8 mouse cellular contexts compared by ENCODE assay signal in the genomic region with DNA sequence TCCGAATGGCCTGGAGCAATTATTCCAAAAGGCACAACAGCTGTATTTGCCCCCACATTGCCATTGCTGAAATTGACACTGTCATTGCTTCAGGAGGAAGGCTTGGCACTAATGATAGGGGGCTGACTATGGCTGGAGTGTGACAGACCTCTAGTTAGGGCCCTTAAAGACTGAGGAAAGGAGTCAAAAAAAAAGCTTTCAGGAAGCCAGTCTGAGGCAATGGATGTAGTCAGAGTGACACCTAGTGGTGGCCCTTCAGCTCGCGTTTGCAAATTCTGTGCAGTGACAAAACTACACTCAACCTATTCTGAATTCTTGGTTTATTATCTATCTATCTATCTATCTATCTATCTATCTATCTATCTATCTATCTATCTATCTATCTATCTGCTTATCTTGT. TPM values are rescaled to one million over a fixed set of nuclear protein-coding genes. Genes with fewer than 3 reads are reported as not detected.
A peak's percentile ranks its signal among the peaks of the same experiment; 100 is the strongest.
DNase-seq lines count a peak whose midpoint lies in the region; ATAC-seq and TF ChIP-seq lines count a peak whose summit lies in the region.

No protein-coding gene starts in this region.

- no peak for TF ChIP-seq POLR2A in spleen, adult 2 months (IDR thresholded peaks at IDR 0.05; ENCODE audit: low read depth, low read length)

- no peak for ATAC-seq in neural tube, embryonic 11.5 days (ENCODE audit: insufficient read depth, low FRiP score, low TSS enrichment)
- ATAC-seq in megakaryocyte-erythroid progenitor cell, adult 5-6 weeks (replicated peaks; ENCODE audit: low FRiP score, low TSS enrichment, poor library complexity, severe bottlenecking): no peak

- peak; percentile 24 for DNase-seq in gastrocnemius, adult 18-20 months (ENCODE audit: low spot score)
- DNase-seq in gastrocnemius, postnatal 25 days: no peak
- DNase-seq in spleen, adult 2 months (ENCODE audit: low read depth in 1 of 2, low spot score in 2 of 2): peak in 1 of 2 experiments; percentile 17
- DNase-seq in spleen, postnatal 36 days (ENCODE audit: low spot score in 2 of 2): no peak
- peak; percentile 79 for DNase-seq in embryo, embryonic 11 days
- peak; percentile 57 to 67 for DNase-seq in layer of hippocampus, adult 2 months (ENCODE audit: low spot score in 2 of 2)
- DNase-seq in neural tube, embryonic 11.5 days (ENCODE audit: low spot score): peak; percentile 67

- peak; percentile 48; the same call in 1 of the 2 replicates for TF ChIP-seq CTCF in spleen, adult 2 months (IDR thresholded peaks at IDR 0.05; ENCODE audit: extremely low read depth, insufficient read depth, insufficient read length, insufficient replicate concordance)
- TF ChIP-seq CTCF in layer of hippocampus, adult 2 months (conservative IDR thresholded peaks at IDR 0.05): peak; percentile 91

- no peak overlapping the region for H3K4me3 ChIP-seq in spleen, adult 2 months (ENCODE audit: extremely low read depth, insufficient read depth, insufficient read length)
- H3K4me3 ChIP-seq in layer of hippocampus, adult 2 months: no peak overlapping the region
- H3K4me3 ChIP-seq in neural tube, embryonic 11.5 days (ENCODE audit: low read depth, low read length): no peak overlapping the region

- no peak overlapping the region for H3K27ac ChIP-seq in spleen, adult 2 months (ENCODE audit: insufficient read depth, low read length)
- H3K27ac ChIP-seq in layer of hippocampus, adult 2 months: no peak overlapping the region
- no peak overlapping the region for H3K27ac ChIP-seq in neural tube, embryonic 11.5 days (ENCODE audit: low read depth, low read length)

- H3K27me3 ChIP-seq in spleen, adult 2 months (ENCODE audit: control insufficient read depth, insufficient read depth, low read length): no peaks in the 10 kb centered on the region
- H3K27me3 ChIP-seq in neural tube, embryonic 11.5 days (ENCODE audit: control insufficient read depth, insufficient read depth, low read length): no peaks in the 10 kb centered on the region

- H3K9ac ChIP-seq in neural tube, embryonic 11.5 days (ENCODE audit: low read length): no peak overlapping the region

- no peak overlapping the region for H3K4me2 ChIP-seq in neural tube, embryonic 11.5 days (ENCODE audit: low read depth)

- no peaks in the 10 kb centered on the region; the same call in 1 of the 2 replicates for H3K4me1 ChIP-seq in spleen, adult 2 months (ENCODE audit: control insufficient read depth, insufficient read depth, insufficient read length)
- H3K4me1 ChIP-seq in neural tube, embryonic 11.5 days (ENCODE audit: control insufficient read depth, insufficient read depth, low read length): no peaks in the 10 kb centered on the region

- 32% methylated on average over 3 of the region's 3 CpGs for WGBS in spleen, adult 2 months
- 36% methylated on average over 3 of the region's 3 CpGs for WGBS in neural tube, embryonic 11.5 days

- no peaks in the 10 kb centered on the region for H3K9me3 ChIP-seq in neural tube, embryonic 11.5 days (ENCODE audit: control insufficient read depth, low read length)

- no peaks in the 10 kb centered on the region for H3K36me3 ChIP-seq in spleen, adult 2 months (ENCODE audit: control insufficient read depth, insufficient read depth, low read length)
- H3K36me3 ChIP-seq in neural tube, embryonic 11.5 days (ENCODE audit: control insufficient read depth, insufficient read depth, low read length): no peaks in the 10 kb centered on the region

RNA-seq across cellular contexts. Expression of a gene that starts 7.7 kb away (rescaled TPM):
- not detected for total RNA-seq in gastrocnemius, adult 18-20 months (2021)
- not detected for total RNA-seq in gastrocnemius, postnatal 25 days (2021)
- polyA plus RNA-seq in spleen, adult 2 months (2012; rRNA removed): not detected in 2 replicates
- total RNA-seq in layer of hippocampus, adult 2 months (2021): not detected
- polyA plus RNA-seq in neural tube, embryonic 11.5 days (2014; fragmentation: Nextera tagmentation; extraction: Ambion mirVana): 0.09 TPM in 1 of 2 replicates, not detected in the other
- total RNA-seq in megakaryocyte-erythroid progenitor cell, adult 5-6 weeks (2014; fragmentation: Nextera tagmentation): not detected in 2 replicates
- total RNA-seq in megakaryocyte-erythroid progenitor cell, adult 5-6 weeks (2017): not detected in 2 replicates

RNA-seq across cellular contexts. Expression of a gene that starts 12.7 kb away (rescaled TPM):
- 10 to 100 TPM; 46.0 to 76.3 TPM for total RNA-seq in gastrocnemius, adult 18-20 months (2021)
- 10 to 100 TPM; 63.8 to 92.9 TPM for total RNA-seq in gastrocnemius, postnatal 25 days (2021)
- polyA plus RNA-seq in spleen, adult 2 months (2012; rRNA removed): 12.3 and 15.2 TPM in 2 replicates
- 10 to 100 TPM; 33.7 to 34.5 TPM for total RNA-seq in layer of hippocampus, adult 2 months (2021)
- polyA plus RNA-seq in neural tube, embryonic 11.5 days (2014; fragmentation: Nextera tagmentation; extraction: Ambion mirVana): 41.3 and 43.1 TPM in 2 replicates
- total RNA-seq in megakaryocyte-erythroid progenitor cell, adult 5-6 weeks (2014; fragmentation: Nextera tagmentation): 3.1 and 9.8 TPM in 2 replicates
- total RNA-seq in megakaryocyte-erythroid progenitor cell, adult 5-6 weeks (2017): 5.6 and 11.9 TPM in 2 replicates

Comparison
In these comparisons a context has a peak if more than half of its experiments do, and no peak if none do; other contexts are left out.
1. DNase-seq: peak in gastrocnemius, adult 18-20 months (single experiment), embryo, embryonic 11 days (single experiment), layer of hippocampus, adult 2 months (2 of 2) and neural tube, embryonic 11.5 days (single experiment); none in gastrocnemius, postnatal 25 days (single experiment) and spleen, postnatal 36 days (0 of 2).